Mouse (Mus musculus): ENCODE measurements around the gene Olfr310. TPM values are rescaled to one million over a fixed set of nuclear protein-coding genes. Genes with fewer than 3 reads are reported as not detected.

Olfr310 gene
- not detected in 2 replicates for polyA plus RNA-seq (2014; fragmentation: Nextera tagmentation; extraction: Ambion mirVana)

DNA sequence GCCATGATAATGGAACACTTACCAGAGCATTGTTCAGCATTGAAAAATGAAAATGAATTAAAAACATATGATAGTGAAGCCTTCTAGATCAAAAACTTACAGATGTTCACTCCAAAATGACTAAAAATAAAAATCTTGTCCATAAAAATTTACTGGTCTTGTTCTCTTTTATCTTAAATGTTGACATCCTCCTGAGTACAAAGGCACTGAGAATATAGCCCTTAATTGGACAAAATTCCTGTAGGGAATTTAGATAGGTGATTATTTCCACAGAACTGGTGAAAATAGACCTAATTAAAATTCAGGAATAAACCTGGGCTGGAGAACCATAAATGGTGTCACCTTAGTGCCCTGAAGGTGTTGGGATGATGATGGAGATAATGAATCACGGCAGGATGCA lies at the start of gene Olfr310:
Gene Olfr310, minus strand, starts transcription at position 101 of the 400 bp plus-strand sequence.
- Histone ChIP-seq H3K9me3 (ENCODE audit: control insufficient read depth, low read length) (no peaks in the 10 kb centered on the region), H3K4me2 (no peak within 1 kb of the TSS), H3K9ac (ENCODE audit: low read length) (no peak within 1 kb of the TSS), H3K36me3 (ENCODE audit: control insufficient read depth, insufficient read depth, low read length) (no peaks in the 10 kb centered on the region), H3K4me3 (ENCODE audit: low read depth, low read length) (no peak within 1 kb of the TSS), H3K27ac (ENCODE audit: low read depth, low read length) (no peak within 1 kb of the TSS), H3K27me3 (ENCODE audit: control insufficient read depth, insufficient read depth, low read length) (no peaks in the 10 kb centered on the region), H3K4me1 (ENCODE audit: control insufficient read depth, insufficient read depth, low read length) (no peaks in the 10 kb centered on the region)
- ATAC-seq (ENCODE audit: low FRiP score) (no peak), DNase-seq (ENCODE audit: low spot score, missing footprints) (no peak)
- 85% methylated on average over 1 of the region's 1 CpGs for WGBS

DNA sequence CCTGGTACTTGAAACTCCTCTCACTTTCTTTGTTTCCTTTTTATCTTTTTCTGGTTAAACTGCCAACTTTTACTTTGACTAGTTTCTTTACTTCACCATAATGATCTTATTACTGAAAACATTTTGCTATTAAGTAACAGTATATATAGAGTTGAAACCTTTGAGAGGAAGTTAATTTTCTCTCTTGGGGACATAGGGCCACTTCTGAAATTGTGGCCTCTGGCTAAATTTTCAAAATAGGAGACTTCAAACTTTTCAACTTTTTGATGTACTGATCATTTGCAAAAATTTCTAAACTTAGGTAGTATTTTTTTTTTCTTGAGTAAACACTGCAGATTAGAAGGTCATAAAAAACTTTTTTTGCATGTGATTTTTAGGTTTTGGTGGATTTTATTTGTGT lies 48.6 kb upstream of the Olfr310 start, which contains the start of gene Olfr308:
Gene Olfr308, minus strand, starts transcription at position 101 of the 400 bp plus-strand sequence.
- Histone ChIP-seq H3K4me2 (no peak within 1 kb of the TSS), H3K4me3 (ENCODE audit: low read depth, low read length) (no peak within 1 kb of the TSS), H3K9me3 (ENCODE audit: control insufficient read depth, low read length) (no peaks in the 10 kb centered on the region), H3K27me3 (ENCODE audit: control insufficient read depth, insufficient read depth, low read length) (no peaks in the 10 kb centered on the region), H3K36me3 (ENCODE audit: control insufficient read depth, insufficient read depth, low read length) (no peaks in the 10 kb centered on the region), H3K27ac (ENCODE audit: low read depth, low read length) (no peak within 1 kb of the TSS), H3K4me1 (ENCODE audit: control insufficient read depth, insufficient read depth, low read length) (no peaks in the 10 kb centered on the region), H3K9ac (ENCODE audit: low read length) (no peak within 1 kb of the TSS)
- DNase-seq (ENCODE audit: low spot score, missing footprints) (no peak), ATAC-seq (ENCODE audit: low FRiP score) (no peak)

DNA sequence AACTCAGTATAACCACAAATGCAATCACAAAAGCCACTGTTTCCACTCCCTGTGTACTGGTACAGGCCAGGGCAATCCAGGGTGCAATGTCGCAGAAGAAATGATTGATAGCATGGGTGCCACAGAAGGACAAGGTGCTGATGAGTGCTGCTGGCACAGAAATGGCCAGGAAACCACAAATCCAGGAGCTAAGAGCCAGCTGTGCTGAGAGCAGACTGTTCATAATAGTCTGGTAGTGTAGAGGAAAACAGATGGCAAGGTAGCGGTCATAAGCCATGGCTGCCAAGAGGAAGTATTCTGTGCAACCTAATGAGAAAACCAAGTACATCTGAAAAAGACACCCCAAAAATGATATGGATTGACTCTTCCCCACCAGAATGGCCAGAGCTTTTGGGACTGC lies 44.4 kb upstream of the Olfr310 start:
- Histone ChIP-seq H3K4me2 (no peak overlapping the region), H3K4me3 (ENCODE audit: low read depth, low read length) (no peak overlapping the region), H3K9me3 (ENCODE audit: control insufficient read depth, low read length) (no peaks in the 10 kb centered on the region), H3K4me1 (ENCODE audit: control insufficient read depth, insufficient read depth, low read length) (no peaks in the 10 kb centered on the region), H3K9ac (ENCODE audit: low read length) (no peak overlapping the region), H3K27me3 (ENCODE audit: control insufficient read depth, insufficient read depth, low read length) (no peaks in the 10 kb centered on the region), H3K27ac (ENCODE audit: low read depth, low read length) (no peak overlapping the region), H3K36me3 (ENCODE audit: control insufficient read depth, insufficient read depth, low read length) (no peaks in the 10 kb centered on the region)
- 92% methylated on average over 2 of the region's 2 CpGs for WGBS
- no peak for ATAC-seq (ENCODE audit: low FRiP score)
- no peak for DNase-seq (ENCODE audit: low spot score, missing footprints)

DNA sequence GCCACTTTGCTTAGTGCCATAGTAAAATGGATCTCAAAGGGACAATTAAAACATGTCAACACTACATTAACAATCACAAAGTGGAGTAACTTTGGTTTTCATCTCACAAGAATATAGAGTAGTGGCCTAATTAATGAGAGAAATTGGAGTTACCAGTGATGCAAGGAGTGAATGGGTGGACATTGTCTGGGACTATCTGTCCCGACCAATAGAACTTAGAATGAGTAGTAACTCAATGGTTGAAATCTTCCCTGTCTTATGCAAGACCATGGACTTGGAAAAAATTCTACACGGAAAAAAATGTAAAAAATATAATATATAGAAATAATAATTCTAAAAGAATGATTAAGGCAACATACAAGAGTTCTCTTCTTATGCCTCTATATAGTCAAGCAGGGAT lies 36.6 kb upstream of the Olfr310 start, which contains the start of gene Olfr309:
Gene Olfr309, minus strand, starts transcription at position 101 of the 400 bp plus-strand sequence.
- Histone ChIP-seq H3K36me3 (ENCODE audit: control insufficient read depth, insufficient read depth, low read length) (no peaks in the 10 kb centered on the region), H3K4me1 (ENCODE audit: control insufficient read depth, insufficient read depth, low read length) (no peaks in the 10 kb centered on the region), H3K27me3 (ENCODE audit: control insufficient read depth, insufficient read depth, low read length) (no peaks in the 10 kb centered on the region), H3K9ac (ENCODE audit: low read length) (no peak within 1 kb of the TSS), H3K27ac (ENCODE audit: low read depth, low read length) (no peak within 1 kb of the TSS), H3K4me3 (ENCODE audit: low read depth, low read length) (no peak within 1 kb of the TSS), H3K4me2 (no peak within 1 kb of the TSS), H3K9me3 (ENCODE audit: control insufficient read depth, low read length) (no peaks in the 10 kb centered on the region)
- ATAC-seq (ENCODE audit: low FRiP score) (no peak), DNase-seq (ENCODE audit: low spot score, missing footprints) (no peak)
- 74% methylated on average over 2 of the region's 2 CpGs for WGBS

DNA sequence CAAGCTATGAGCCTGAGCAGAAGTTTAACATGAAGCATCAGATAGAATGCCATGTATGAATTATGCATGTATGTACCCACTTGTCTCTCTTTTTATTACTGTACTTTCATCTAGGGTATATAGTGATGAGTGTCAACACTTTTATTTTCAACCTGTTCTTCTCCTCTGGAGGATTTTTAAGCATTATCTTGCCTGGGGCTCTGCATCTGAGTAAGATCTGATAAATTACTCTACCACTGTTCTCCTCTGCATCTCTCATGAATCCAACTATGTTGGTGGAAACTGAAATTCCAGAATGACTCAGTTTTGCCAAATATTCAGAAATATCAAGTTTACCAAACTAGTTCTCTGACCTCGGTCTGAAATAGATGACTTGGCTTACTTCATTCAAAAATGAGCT lies 30.8 kb downstream of the Olfr310 start, which contains the start of gene Vmn2r76:
Gene Vmn2r76, minus strand, starts transcription at position 101 of the 400 bp plus-strand sequence.
- Histone ChIP-seq H3K27ac (ENCODE audit: low read depth, low read length) (no peak within 1 kb of the TSS), H3K9me3 (ENCODE audit: control insufficient read depth, low read length) (no peaks in the 10 kb centered on the region), H3K4me3 (ENCODE audit: low read depth, low read length) (no peak within 1 kb of the TSS), H3K4me1 (ENCODE audit: control insufficient read depth, insufficient read depth, low read length) (no peaks in the 10 kb centered on the region), H3K36me3 (ENCODE audit: control insufficient read depth, insufficient read depth, low read length) (no peaks in the 10 kb centered on the region), H3K9ac (ENCODE audit: low read length) (no peak within 1 kb of the TSS), H3K27me3 (ENCODE audit: control insufficient read depth, insufficient read depth, low read length) (no peaks in the 10 kb centered on the region), H3K4me2 (no peak within 1 kb of the TSS)
- 77% methylated on average over 1 of the region's 1 CpGs for WGBS
- ATAC-seq (ENCODE audit: low FRiP score) = no peak
- DNase-seq (ENCODE audit: low spot score, missing footprints) = no peak

Small RNA genes lying within 50 kb of the gene (microRNA-seq; reads per million reads assigned to microRNA genes)
- not detected for gene Gm23192

Other genes with a start within 250 kb of the Olfr310 start
- not detected in 2 replicates for gene Vmn2r75, start 105.4 kb downstream of the Olfr310 start, polyA plus RNA-seq (2014; fragmentation: Nextera tagmentation; extraction: Ambion mirVana)
- gene Vmn2r76, start 30.9 kb downstream of the Olfr310 start, polyA plus RNA-seq (2014; fragmentation: Nextera tagmentation; extraction: Ambion mirVana) = not detected in 2 replicates
- not detected in 2 replicates for gene Olfr309, start 36.5 kb upstream of the Olfr310 start, polyA plus RNA-seq (2014; fragmentation: Nextera tagmentation; extraction: Ambion mirVana)
- not detected in 2 replicates for gene Olfr308, start 48.5 kb upstream of the Olfr310 start, polyA plus RNA-seq (2014; fragmentation: Nextera tagmentation; extraction: Ambion mirVana)
- not detected in 2 replicates for gene Olfr307, start 60.4 kb upstream of the Olfr310 start, polyA plus RNA-seq (2014; fragmentation: Nextera tagmentation; extraction: Ambion mirVana)
- not detected in 2 replicates for gene Olfr305, start 89.8 kb upstream of the Olfr310 start, polyA plus RNA-seq (2014; fragmentation: Nextera tagmentation; extraction: Ambion mirVana)
- not detected in 2 replicates for gene Olfr304, start 109.5 kb upstream of the Olfr310 start, polyA plus RNA-seq (2014; fragmentation: Nextera tagmentation; extraction: Ambion mirVana)
- gene Olfr303, start 120.6 kb upstream of the Olfr310 start, polyA plus RNA-seq (2014; fragmentation: Nextera tagmentation; extraction: Ambion mirVana) = not detected in 2 replicates
- gene Olfr301, start 126.7 kb upstream of the Olfr310 start, polyA plus RNA-seq (2014; fragmentation: Nextera tagmentation; extraction: Ambion mirVana) = not detected in 2 replicates
- not detected in 2 replicates for gene Olfr299, start 182.7 kb upstream of the Olfr310 start, polyA plus RNA-seq (2014; fragmentation: Nextera tagmentation; extraction: Ambion mirVana)
- gene Olfr298, start 215.3 kb upstream of the Olfr310 start, polyA plus RNA-seq (2014; fragmentation: Nextera tagmentation; extraction: Ambion mirVana) = not detected in 2 replicates
- not detected in 2 replicates for gene Olfr297, start 242.8 kb upstream of the Olfr310 start, polyA plus RNA-seq (2014; fragmentation: Nextera tagmentation; extraction: Ambion mirVana)

All from midbrain, embryonic 11.5 days (tissue).